ENCODE assay signal across 8 mouse cellular contexts in the genomic region with DNA sequence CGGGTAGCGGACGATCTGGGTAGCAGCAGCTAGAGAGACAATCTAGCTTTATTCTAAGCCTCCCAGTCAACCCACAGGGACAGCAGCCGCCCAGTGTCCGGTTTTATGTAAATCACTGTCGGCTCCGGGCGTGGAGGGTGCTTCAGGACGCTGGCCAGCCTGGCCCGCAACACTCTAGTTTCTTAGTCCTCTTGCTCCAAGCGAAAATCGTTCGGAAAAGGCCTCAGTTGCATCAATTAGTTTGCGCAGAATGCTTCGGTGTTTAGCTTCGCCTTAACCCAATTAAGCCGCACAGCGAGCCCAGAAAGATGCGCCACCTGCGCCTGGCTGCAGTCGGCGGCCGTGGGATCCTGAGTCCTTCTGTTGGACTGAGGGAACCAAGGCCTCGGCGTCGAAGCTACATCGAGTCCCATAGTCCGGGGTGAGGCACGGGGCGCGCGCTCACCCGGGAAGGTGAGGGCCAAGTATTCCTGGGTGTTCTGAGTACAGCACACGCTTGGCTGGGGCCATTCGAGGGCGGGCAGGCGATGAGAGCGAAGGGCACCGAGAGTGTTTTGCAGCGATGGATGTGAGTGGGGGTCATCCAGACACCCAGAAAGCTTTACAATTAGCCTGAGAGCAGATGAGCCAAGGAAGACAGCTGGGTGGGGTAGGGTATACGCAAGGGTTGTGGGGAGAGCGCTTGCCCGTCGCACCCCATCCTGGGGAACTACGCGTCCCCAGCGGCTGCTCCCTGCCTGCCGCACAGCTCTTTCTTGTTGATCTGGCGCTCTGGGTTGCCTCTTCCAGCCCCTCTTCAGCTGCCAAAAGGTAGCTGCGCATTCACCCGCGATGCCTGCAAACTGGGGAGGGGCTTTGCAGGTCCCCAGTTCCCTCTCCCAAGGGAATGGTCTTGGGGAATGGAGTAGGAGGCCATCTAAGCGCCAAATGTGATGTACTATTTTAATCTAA. TPM values are rescaled to one million over a fixed set of nuclear protein-coding genes. Genes with fewer than 3 reads are reported as not detected.
DNase-seq lines count a peak whose midpoint lies in the region; ATAC-seq lines count a peak whose summit lies in the region.

No protein-coding gene starts in this region.

- no peaks in the 10 kb centered on the region for H3K9me3 ChIP-seq in heart, embryonic 10.5 days
- H3K9me3 ChIP-seq in embryonic facial prominence, embryonic 12.5 days: no peaks in the 10 kb centered on the region
- no peaks in the 10 kb centered on the region for H3K9me3 ChIP-seq in midbrain, embryonic 13.5 days

- ATAC-seq in embryonic facial prominence, embryonic 12.5 days (ENCODE audit: insufficient number of reproducible peaks, insufficient read depth, low FRiP score, low TSS enrichment): peak; percentile 41; the same call in 1 of the 2 replicates
- peak; percentile 75 for ATAC-seq in midbrain, embryonic 13.5 days

- H3K27ac ChIP-seq in heart, embryonic 10.5 days: no peak overlapping the region
- peak overlapping the region; percentile 80 for H3K27ac ChIP-seq in embryonic facial prominence, embryonic 12.5 days
- peak overlapping the region; percentile 94 for H3K27ac ChIP-seq in midbrain, embryonic 13.5 days

- H3K27me3 ChIP-seq in heart, embryonic 10.5 days (ENCODE audit: insufficient read depth, poor library complexity, severe bottlenecking): peaks cover 73% of the 10 kb centered on the region
- peaks cover 4% of the 10 kb centered on the region; the same call in 1 of the 2 replicates for H3K27me3 ChIP-seq in embryonic facial prominence, embryonic 12.5 days
- peaks cover 27% of the 10 kb centered on the region; the same call in 1 of the 2 replicates for H3K27me3 ChIP-seq in midbrain, embryonic 13.5 days

- H3K36me3 ChIP-seq in heart, embryonic 10.5 days: no peaks in the 10 kb centered on the region
- no peaks in the 10 kb centered on the region for H3K36me3 ChIP-seq in embryonic facial prominence, embryonic 12.5 days
- H3K36me3 ChIP-seq in midbrain, embryonic 13.5 days: no peaks in the 10 kb centered on the region

- H3K4me1 ChIP-seq in heart, embryonic 10.5 days: peaks cover 29% of the 10 kb centered on the region
- peaks cover 17% of the 10 kb centered on the region; the same call in 1 of the 2 replicates for H3K4me1 ChIP-seq in embryonic facial prominence, embryonic 12.5 days
- H3K4me1 ChIP-seq in midbrain, embryonic 13.5 days (replicated peaks): peaks cover 63% of the 10 kb centered on the region

- intact Hi-C loops in heart, postnatal 25 days (cut with DNase I): no loop called here
- intact Hi-C loops in heart, postnatal 14 days (cut with DNase I): loop anchor here (10.0 kb wide), 1 partner anchor 256 kb away; no protein-coding TSS in a partner anchor

- peak overlapping the region; percentile 70 for H3K9ac ChIP-seq in embryonic facial prominence, embryonic 12.5 days
- peak overlapping the region; percentile 71 for H3K9ac ChIP-seq in midbrain, embryonic 13.5 days (replicated peaks)

- under 1% methylated on average over 53 of the region's 53 CpGs for WGBS in heart, embryonic 10.5 days
- WGBS in embryonic facial prominence, embryonic 12.5 days: 1% methylated on average over 53 of the region's 53 CpGs
- WGBS in midbrain, embryonic 13.5 days: 1% methylated on average over 53 of the region's 53 CpGs

- peak overlapping the region; percentile 78 for H3K4me2 ChIP-seq in embryonic facial prominence, embryonic 12.5 days (replicated peaks)
- H3K4me2 ChIP-seq in midbrain, embryonic 13.5 days (replicated peaks): peak overlapping the region; percentile 63

- DNase-seq in heart, embryonic 10.5 days (ENCODE audit: low spot score): peak; percentile 81
- DNase-seq in heart, postnatal 25 days (ENCODE audit: low spot score): no peak
- peak; percentile 70 for DNase-seq in NIH3T3 (ENCODE audit: low read depth)
- DNase-seq in heart, postnatal 14 days: peak; percentile 6 to 17
- DNase-seq in spleen, postnatal 36 days (ENCODE audit: low spot score in 2 of 2): no peak
- DNase-seq in c-Kit-positive CD71-positive TER-119-positive erythroid progenitor cells, embryonic 14.5 days (ENCODE audit: low spot score): no peak

- H3K4me3 ChIP-seq in heart, embryonic 10.5 days: peak overlapping the region; percentile 49
- peak overlapping the region; percentile 36 for H3K4me3 ChIP-seq in embryonic facial prominence, embryonic 12.5 days
- H3K4me3 ChIP-seq in midbrain, embryonic 13.5 days (replicated peaks): peak overlapping the region; percentile 72

RNA-seq across cellular contexts. Expression of a gene that starts 1.9 kb away (rescaled TPM):
- 4.0 and 4.1 TPM in 2 replicates for polyA plus RNA-seq in heart, embryonic 10.5 days (2016; fragmentation: Nextera tagmentation; extraction: Ambion mirVana)
- total RNA-seq in heart, postnatal 25 days (2021): not detected
- 70.0 and 78.4 TPM in 2 replicates for polyA plus RNA-seq in embryonic facial prominence, embryonic 12.5 days (2016; fragmentation: Nextera tagmentation; extraction: Ambion mirVana)
- total RNA-seq in heart, postnatal 14 days (2021): not detected
- 157 and 181 TPM in 2 replicates for polyA plus RNA-seq in midbrain, embryonic 13.5 days (2015; fragmentation: Nextera tagmentation; extraction: Ambion mirVana)

Comparison
In these comparisons a context has a peak if more than half of its experiments do, and no peak if none do; other contexts are left out.
1. DNase-seq: peak in heart, embryonic 10.5 days (single experiment), NIH3T3 (single experiment) and heart, postnatal 14 days (2 of 2); none in heart, postnatal 25 days (single experiment), spleen, postnatal 36 days (0 of 2) and c-Kit-positive CD71-positive TER-119-positive erythroid progenitor cells, embryonic 14.5 days (single experiment).
2. RNA of a gene that starts 1.9 kb away (polyA plus RNA-seq): 157 to 181 TPM in midbrain, embryonic 13.5 days and 70.0 to 78.4 TPM in embryonic facial prominence, embryonic 12.5 days; 4.0 to 4.1 TPM in heart, embryonic 10.5 days; every median in the first group is over 10 times any median in the second.
3. Peak in every context shown above with its lines, with median percentiles within 50 percentile points of each other: H3K4me3 ChIP-seq.